ENCODE assay signal across 7 mouse cellular contexts in the genomic region with DNA sequence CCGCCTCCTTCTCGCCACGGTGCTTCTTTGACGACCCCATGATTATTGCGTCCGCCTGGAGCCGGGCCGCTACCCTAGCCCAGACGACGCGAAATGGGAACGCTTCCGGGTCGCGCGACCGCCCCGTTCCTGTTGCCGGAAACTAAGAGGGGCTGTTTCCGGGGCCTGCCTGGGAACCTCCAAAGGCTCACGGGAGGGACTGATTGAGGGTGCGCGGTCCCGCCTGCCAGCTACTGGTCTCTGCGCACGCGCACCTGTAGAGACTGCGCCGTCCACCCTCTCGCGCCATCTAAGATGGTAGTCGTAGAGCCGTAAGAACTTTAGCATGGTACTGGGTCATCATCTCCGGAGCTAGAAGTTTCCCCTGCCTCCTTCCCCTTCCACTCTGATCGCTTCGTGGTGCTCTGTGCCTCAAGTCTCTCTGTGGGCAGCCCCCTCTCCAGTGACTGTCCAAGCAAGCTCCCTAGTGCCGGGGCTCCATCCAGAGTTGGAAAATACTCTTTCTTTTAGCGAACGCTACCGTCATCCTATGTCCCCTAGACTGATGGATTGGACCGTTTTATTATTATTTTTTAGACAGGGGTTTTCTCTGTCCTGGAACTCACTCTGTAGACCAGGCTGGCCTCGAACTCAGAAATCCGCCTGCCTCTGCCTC. TPM values are rescaled to one million over a fixed set of nuclear protein-coding genes. Genes with fewer than 3 reads are reported as not detected.
DNase-seq lines count a peak whose midpoint lies in the region; ATAC-seq lines count a peak whose summit lies in the region.

TSS of gene Sart1 (minus strand) at position 116 of the 655 bp plus-strand sequence.

- peaks cover 31% of the 10 kb centered on the region for H3K4me1 ChIP-seq in embryonic facial prominence, embryonic 12.5 days
- peaks cover 11% of the 10 kb centered on the region for H3K4me1 ChIP-seq in limb, embryonic 11.5 days (ENCODE audit: control insufficient read depth, insufficient read depth, low read length)
- peaks cover 28% of the 10 kb centered on the region for H3K4me1 ChIP-seq in midbrain, embryonic 14.5 days (ENCODE audit: control insufficient read depth, insufficient read depth, low read length)

- 2% methylated on average over 43 of the region's 43 CpGs for WGBS in embryonic facial prominence, embryonic 12.5 days
- 2% methylated on average over 43 of the region's 43 CpGs for WGBS in limb, embryonic 11.5 days
- WGBS in midbrain, embryonic 14.5 days = 3% methylated on average over 43 of the region's 43 CpGs

- H3K9me3 ChIP-seq in embryonic facial prominence, embryonic 12.5 days = no peaks in the 10 kb centered on the region
- H3K9me3 ChIP-seq in limb, embryonic 11.5 days (ENCODE audit: control insufficient read depth, low read length) = no peaks in the 10 kb centered on the region
- H3K9me3 ChIP-seq in midbrain, embryonic 14.5 days (ENCODE audit: control insufficient read depth, low read length) = no peaks in the 10 kb centered on the region

- H3K27ac ChIP-seq in embryonic facial prominence, embryonic 12.5 days = peak within 1 kb of the TSS; percentile 88
- H3K27ac ChIP-seq in limb, embryonic 11.5 days (replicated peaks; ENCODE audit: low read depth, low read length) = peak within 1 kb of the TSS; percentile 66
- peak within 1 kb of the TSS; percentile 83 for H3K27ac ChIP-seq in midbrain, embryonic 14.5 days (replicated peaks; ENCODE audit: low read depth, low read length)

- ATAC-seq in embryonic facial prominence, embryonic 12.5 days (ENCODE audit: insufficient number of reproducible peaks, insufficient read depth, low FRiP score, low TSS enrichment) = peak; percentile 94
- peak; percentile 94 for ATAC-seq in limb, embryonic 11.5 days (ENCODE audit: insufficient number of reproducible peaks, low FRiP score, low TSS enrichment, low read depth)
- peak; percentile 96 for ATAC-seq in midbrain, embryonic 14.5 days (ENCODE audit: low FRiP score, low TSS enrichment)

- H3K36me3 ChIP-seq in embryonic facial prominence, embryonic 12.5 days = peaks cover 24% of the 10 kb centered on the region
- H3K36me3 ChIP-seq in limb, embryonic 11.5 days (ENCODE audit: control insufficient read depth, insufficient read depth, low read length) = peaks cover 14% of the 10 kb centered on the region
- peaks cover 21% of the 10 kb centered on the region for H3K36me3 ChIP-seq in midbrain, embryonic 14.5 days (ENCODE audit: control insufficient read depth, insufficient read depth, low read length)

- no peaks in the 10 kb centered on the region for H3K27me3 ChIP-seq in embryonic facial prominence, embryonic 12.5 days
- H3K27me3 ChIP-seq in limb, embryonic 11.5 days (ENCODE audit: control insufficient read depth, insufficient read depth, low read length) = no peaks in the 10 kb centered on the region
- no peaks in the 10 kb centered on the region for H3K27me3 ChIP-seq in midbrain, embryonic 14.5 days (ENCODE audit: control insufficient read depth, insufficient read depth, low read length)

- peak within 1 kb of the TSS; percentile 99 for H3K4me3 ChIP-seq in embryonic facial prominence, embryonic 12.5 days
- peak within 1 kb of the TSS; percentile 93 for H3K4me3 ChIP-seq in limb, embryonic 11.5 days (ENCODE audit: low read depth, low read length)
- H3K4me3 ChIP-seq in midbrain, embryonic 14.5 days (replicated peaks; ENCODE audit: low read depth, low read length) = peak within 1 kb of the TSS; percentile 98

- H3K4me2 ChIP-seq in embryonic facial prominence, embryonic 12.5 days (replicated peaks) = peak within 1 kb of the TSS; percentile 89
- peak within 1 kb of the TSS; percentile 75 for H3K4me2 ChIP-seq in limb, embryonic 11.5 days (ENCODE audit: low read depth, severe bottlenecking)
- peak within 1 kb of the TSS; percentile 96 for H3K4me2 ChIP-seq in midbrain, embryonic 14.5 days (ENCODE audit: low read length)

- peak within 1 kb of the TSS; percentile 98 for H3K9ac ChIP-seq in embryonic facial prominence, embryonic 12.5 days
- H3K9ac ChIP-seq in limb, embryonic 11.5 days (ENCODE audit: low read length) = peak within 1 kb of the TSS; percentile 77
- peak within 1 kb of the TSS; percentile 84 for H3K9ac ChIP-seq in midbrain, embryonic 14.5 days (replicated peaks; ENCODE audit: low read length)

- peak; percentile 96 for DNase-seq in adrenal gland, postnatal 25 days
- DNase-seq in heart, adult 11 months = peak; percentile 100
- peak; percentile 93 for DNase-seq in kidney, adult 18-20 months
- peak; percentile 95 for DNase-seq in limb, embryonic 11.5 days (ENCODE audit: low spot score)
- peak; percentile 99 for DNase-seq in midbrain, embryonic 14.5 days
- DNase-seq in spleen, adult 18-20 months = peak; percentile 88 to 91

RNA-seq across cellular contexts. Expression of gene Sart1, which starts in this region (rescaled TPM):
- 49.8 and 93.4 TPM in 2 replicates for total RNA-seq in adrenal gland, postnatal 25 days (2021)
- polyA plus RNA-seq in embryonic facial prominence, embryonic 12.5 days (2016; fragmentation: Nextera tagmentation; extraction: Ambion mirVana) = 98.9 and 107 TPM in 2 replicates
- polyA plus RNA-seq in limb, embryonic 11.5 days (2014; fragmentation: Nextera tagmentation; extraction: Ambion mirVana) = 87.1 and 92.5 TPM in 2 replicates
- polyA plus RNA-seq in midbrain, embryonic 14.5 days (2014; fragmentation: Nextera tagmentation; extraction: Ambion mirVana) = 57.1 and 61.1 TPM in 2 replicates

Comparison
In these comparisons a context has a peak if more than half of its experiments do, and no peak if none do; other contexts are left out.
1. Peak in every context shown above with its lines: DNase-seq, ATAC-seq, H3K4me3 ChIP-seq and H3K27ac ChIP-seq.